Mouse (Mus musculus) spleen, postnatal 10 days (tissue): ENCODE data around the gene Erf.
A peak's percentile ranks its signal among the peaks of the same experiment; 100 is the strongest.
"Not testable (repeated sequence)": the region's sequence is repeated elsewhere in the genome, so short reads cannot be mapped to it uniquely, and the experiment has no call there.

ENCODE experiments used
- DNase-seq, 2 experiments: peaks; one replicate each; pipeline ENCODE4 v3.0.0; 2021 to 2022; ENCODE audit warnings: low spot score in 2 of 2

Erf gene

DNA sequence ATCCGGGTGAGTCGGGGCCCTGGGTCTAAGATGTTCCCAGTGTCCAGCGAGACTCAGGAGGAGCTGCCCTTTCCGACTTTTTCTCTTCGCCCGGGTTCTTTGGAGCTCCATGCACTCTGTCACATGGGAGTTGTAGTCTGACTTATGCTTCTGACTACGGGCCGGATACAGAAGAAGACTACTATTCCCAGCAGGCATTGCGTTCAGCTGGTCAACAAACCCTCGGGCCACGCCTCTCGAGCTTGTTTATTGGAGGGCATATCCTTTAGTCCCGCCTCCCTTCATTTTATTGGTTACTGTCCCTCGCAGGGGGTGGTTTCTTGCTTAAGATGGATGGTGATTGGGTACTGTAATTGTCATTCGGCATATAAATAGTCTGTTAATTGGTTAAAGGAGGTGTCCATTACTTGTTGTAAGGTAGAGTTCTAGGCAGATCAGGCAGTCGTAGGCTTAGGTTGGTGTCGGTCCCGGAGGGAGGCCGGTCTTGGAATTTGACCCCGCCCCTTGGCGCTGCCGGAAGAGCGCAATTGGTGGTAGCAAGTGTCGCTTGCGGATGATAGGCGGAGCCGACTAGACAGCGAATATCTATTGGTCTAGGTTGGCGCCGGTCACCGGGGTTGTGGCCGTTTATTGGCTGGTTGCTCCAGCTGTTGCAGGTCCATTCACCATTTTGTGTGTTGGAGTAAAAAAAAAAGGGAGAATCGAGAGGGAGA is 17.3 kb upstream of the Erf start:
- peak; percentile 98 to 99 for DNase-seq

DNA sequence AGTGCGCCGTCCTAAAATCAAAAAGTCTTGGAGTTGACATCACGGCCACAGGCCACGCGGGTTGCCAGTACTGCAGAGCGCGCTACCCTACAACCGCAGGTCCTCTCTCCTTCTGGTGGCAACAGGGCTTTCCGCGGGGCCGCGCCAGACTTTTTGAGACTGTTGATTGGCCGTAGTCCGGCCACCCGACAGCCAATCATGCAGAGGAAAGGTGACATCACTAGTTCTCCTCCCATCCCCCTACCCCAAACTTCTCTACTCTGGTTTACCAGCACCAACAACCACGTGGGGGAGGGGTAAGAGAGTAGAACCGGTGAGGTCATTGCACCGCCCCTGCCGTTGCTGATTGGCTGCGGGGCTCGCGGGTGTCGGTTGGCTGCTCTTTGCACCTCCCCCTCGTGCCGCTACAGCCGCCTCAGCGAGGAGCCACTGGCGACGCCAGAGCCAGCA is 16.8 kb upstream of the Erf start, which contains the start of gene Cic:
TSS of gene Cic (plus strand) at position 404 of the 450 bp plus-strand sequence.
- DNase-seq = peak in 1 of 2 experiments; percentile 97

DNA sequence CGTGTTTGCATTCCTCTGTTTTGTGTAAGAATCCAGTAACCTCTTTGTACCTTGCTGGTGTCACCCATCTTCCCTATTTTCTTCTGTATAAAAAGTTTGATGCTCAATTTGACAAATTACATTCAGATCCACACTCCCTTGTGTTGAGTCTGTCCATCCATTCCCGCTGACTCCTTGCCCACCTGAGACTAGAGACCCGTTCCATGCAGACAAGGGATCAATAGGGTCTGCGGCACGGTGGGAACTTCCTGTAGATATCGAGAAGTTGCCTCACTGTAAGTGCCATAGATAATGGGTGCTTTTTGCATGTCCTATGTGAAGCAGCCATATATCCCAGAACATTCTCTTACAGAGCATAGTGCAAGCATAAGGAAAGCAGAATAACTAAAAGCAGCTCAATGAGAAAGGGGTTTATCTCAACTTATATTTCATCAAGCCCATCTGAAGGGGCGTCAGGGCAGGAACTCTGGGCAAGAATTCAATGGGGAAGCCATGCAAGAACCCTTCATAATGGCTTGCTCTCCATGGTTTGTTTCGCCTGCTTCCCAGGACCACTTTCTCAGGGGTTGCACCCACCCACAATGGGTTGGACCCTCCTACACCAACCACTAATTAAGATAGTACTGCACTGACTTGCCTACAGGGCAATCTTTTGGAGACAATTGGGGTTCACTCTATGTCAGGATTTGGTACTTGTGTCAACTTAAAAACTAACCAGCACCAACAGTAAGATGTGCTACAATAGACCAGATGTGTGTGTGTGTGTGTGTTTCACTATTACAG is 15.8 kb upstream of the Erf start:
- DNase-seq = no peak

DNA sequence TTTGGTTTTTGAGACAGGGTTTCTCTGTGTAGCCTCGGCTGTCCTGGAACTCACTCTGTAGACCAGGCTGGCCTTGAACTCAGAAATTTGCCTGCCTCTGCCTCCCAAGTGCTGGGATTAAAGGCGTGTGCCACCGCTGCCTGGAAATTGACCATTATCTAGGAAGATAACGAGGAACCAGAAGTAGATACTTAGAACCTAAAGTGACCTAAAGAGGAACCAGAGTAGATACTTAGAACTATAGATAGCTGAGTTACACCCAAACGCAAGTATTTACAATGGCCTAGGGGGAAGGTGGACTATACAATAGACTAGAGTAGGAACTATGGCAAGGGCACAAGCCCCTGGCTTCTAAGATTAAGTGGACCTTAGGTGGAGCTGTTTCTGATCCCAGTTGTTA is 15.2 kb upstream of the Erf start:
- DNase-seq = not testable (repeated sequence)

DNA sequence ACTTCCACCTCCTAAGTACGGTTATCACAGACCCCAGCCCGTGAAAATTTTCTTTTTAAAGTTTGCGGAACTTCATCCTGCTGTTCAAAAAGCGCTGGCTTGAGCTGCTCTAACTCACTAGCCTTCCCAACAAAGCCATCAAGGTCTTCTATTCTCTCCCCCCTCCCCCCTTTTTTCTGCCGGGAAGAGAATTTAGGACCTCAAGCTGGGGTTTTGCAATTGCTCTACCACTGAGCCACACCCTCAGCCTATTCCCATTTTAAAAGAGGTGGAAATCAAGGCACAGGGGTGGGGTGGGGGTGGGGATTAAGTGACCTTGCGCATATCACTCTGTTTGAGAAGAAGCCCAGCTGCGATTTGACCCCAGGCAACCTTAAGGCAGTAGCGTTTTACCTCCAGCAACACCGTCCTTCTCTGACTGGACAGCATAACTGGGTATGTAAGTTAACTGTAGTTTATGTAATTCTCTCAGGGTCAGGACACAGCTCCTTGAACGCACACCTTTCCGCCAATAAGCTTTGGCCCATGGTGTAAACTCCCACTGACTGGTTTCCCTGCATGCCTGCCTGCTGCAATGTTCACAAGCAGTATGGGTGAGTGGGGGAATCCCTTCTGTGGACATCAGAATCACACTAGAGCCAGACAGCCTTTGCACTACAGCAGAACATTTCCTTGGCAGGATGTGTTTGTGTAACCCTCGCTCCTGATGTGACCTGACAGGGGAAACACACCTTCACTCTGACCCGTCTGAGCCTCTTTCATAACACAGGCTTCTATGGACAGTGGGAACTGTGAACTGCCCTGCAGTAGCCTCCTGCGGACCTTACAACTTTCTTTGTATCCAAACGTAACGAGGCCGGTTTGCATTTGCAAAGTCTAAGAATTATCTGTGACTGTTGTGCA is 13.7 kb upstream of the Erf start:
- no peak for DNase-seq

DNA sequence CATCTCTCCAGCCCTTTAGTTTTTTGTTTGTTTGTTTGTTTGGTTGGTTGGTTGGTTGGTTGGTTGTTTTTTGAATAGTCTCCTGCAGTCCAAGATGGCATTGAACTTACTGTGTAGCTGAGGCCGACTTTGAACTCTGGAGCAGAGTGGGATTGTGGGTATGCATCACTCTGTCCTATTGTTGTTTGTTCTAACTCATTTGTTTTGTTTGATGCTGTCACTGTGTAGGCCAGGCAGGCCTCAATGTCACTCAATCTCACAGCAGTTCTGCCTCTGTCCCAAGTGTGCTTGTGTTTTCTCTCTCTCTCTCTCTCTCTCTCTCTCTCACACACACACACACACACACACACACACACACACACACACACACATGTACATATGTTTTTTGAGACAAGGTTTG is 11.3 kb upstream of the Erf start:
- DNase-seq = no peak

DNA sequence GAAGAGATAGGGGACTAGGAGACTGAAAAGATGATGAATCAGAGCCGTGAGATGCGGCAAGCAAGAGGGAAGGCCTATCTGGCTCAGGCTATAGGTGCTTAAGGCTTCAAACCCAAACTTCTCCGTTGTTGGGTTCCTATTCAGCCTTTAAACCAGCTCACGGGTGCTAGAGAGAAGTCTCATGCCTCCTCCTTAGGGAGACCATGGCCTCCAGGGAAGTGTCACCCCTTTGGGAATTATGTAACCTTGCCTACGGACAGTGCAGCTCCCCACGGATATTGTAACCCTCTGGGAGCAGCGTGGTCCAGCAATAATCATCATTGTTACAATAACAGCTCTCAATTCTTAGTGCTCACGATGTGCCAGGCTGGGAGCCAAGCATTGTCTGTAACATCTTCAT is 1.3 kb upstream of the Erf start:
- no peak for DNase-seq

DNA sequence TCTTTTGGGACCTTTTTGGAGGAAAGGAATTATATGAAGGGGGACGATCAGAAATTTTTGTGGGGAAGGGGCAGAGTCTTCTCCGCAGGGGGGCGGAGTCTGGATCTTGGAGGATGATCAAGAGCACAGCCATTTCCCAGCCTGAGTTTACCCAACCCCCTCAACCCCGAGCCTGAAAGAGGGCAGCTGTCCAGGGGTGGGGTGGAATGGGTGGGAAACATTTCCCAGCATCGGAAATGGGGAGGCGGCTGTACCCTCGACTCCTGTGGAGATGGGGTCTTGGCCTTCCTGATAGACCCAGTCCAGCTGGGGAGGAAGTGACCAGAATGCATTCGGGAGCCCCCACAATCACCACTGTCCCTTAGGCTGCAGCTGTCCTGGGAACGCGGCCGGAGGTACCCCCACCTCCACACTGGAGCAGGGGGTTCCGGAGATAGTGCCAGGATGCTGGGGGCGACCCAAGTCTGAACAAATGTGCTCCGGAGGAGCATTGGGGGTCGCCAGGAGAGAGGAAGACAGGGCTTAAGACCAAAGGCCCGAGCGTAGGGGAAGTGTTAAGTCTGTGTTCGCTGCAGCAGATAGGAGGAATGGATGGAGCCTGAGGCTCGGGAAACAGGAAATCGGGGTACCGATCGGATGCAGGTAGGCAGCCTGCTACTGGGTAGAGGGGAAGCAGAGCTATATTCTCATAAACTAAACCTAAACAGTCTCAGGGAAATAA is 670 bp upstream of the Erf start:
- peak in 1 of 2 experiments; percentile 44 for DNase-seq

DNA sequence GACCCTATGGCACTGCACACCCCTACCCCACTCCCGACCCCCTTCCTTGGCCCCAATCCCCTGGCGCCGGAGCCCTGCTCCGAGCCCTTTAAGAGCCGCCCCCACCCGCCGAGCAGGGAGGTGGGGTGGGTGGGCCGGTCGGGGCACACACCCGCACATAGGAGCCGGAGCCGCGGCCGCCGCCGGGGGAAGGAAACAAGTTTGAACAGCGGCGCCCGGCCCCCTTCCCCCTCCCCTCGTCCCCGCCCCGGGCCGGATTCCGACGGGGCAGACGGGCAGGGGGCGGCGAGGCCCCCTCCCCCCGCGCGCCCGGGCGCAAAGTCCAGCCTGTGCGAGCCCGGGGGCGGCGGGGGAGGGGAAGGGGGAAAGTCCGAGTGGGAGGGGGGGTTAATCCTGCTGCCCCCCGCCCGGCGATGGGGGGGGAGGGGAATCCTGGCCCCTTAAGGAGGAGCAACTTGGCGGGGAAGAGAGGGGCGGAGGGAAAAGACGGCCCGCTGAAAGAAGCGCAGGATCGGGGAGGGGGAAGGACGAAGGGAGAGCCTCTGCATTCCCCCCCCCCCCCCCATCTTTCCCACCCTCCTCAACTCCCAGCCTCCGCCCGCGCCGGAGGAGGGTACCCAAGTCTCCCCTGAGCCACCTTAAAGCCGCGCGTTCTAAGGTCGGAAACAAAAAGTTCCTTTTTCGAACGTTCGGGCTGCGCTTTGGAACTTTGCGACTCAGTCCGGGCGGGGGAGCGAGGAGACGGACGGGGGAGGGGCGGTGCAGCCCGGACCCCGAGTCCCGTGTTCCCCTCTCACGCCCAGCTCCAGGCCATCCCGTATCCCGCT is 1.0 kb downstream of the Erf start:
- DNase-seq = peak in 1 of 2 experiments; percentile 77

DNA sequence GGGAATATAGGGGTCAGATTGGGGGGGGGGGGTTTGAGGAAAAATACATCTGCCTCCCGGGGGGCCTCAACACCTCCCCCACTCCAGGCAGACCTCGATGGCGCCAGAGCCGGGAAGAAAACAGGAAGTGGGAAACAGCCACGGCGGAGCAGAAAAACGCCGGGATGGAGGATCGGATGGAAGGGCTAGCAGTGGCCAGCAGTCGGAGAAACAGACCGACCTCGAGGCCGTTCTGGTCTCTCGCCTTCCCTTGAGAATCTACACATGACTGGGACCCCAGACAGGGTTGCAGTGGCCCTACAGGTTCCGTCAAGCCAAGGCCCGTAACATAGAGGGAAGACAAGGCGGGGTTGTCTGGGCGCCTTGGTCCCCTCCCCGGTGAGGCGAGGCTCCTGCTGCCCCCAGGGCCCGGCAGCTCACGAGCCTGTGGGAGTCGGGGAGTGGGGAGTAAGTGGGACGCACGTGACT is 1.7 kb downstream of the Erf start:
- peak in 1 of 2 experiments; percentile 55 for DNase-seq

DNA sequence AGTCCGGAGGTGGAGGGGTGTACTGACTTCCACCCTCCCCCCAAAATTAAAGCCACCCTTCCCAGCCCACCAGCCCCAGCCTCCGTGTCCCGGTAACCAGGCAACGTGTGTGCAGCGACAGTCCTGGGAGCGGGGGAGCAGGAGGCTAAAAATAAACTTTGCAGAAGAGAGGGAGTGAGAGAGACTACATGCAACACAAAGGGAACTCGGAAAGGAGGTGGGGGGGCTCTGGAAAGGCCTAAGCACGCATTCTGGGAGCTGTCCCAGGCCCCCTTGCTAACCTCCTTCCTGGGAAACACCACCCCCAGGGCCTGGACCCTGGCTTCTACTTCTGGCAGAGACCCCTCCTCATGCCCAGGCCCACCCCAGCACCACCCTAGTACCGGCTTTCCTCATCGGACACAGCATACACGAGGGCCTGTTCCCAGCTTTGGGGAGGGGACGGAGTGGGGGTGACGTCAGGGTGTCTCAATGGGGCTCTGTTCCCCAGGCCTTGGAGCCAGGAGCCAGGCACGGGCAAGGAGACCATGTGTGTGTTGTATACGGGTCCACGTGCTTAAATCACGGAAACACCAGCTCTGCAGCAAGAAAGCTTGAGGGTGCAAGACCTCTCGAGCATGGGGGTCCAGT is 2.4 kb downstream of the Erf start:
- peak in 1 of 2 experiments; percentile 36 for DNase-seq

DNA sequence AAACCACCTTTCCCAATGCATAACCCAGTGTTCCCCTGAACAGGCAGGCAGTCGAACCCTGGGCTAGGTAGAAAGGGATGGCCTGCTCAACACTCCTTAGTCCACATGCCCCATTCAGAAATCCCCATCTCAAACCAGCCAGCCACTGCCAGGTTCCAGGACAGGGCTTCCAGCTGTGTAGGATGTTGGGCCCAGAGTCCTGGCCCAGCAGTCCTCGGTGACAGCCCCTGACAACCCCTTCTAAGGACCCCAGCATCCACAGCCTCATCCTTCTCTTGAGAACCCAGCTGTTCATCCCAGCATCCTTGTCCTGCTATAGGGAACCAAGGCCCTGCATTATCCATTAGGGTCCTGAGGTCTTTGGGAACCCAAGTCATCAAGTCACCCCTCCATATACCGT is 3.1 kb downstream of the Erf start:
- DNase-seq = no peak

DNA sequence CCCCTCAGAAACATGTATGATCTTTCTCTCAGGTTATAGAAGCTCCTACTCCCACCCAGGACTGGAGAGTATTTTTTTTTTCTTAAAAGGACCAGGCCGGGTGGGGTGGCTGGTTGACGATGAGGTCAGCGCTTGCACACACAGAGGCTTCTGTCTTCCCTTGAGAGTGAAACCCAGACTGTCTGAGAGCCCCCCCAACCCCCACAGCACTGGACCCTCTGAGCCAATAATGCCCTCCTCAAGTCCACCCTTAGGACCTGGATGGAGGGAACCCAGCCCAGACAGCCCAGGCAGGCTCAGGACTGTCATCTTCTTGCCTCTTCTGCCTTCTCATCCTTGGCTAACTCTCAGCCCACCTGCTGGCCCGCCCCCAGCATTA is 3.8 kb downstream of the Erf start:
- no peak for DNase-seq

DNA sequence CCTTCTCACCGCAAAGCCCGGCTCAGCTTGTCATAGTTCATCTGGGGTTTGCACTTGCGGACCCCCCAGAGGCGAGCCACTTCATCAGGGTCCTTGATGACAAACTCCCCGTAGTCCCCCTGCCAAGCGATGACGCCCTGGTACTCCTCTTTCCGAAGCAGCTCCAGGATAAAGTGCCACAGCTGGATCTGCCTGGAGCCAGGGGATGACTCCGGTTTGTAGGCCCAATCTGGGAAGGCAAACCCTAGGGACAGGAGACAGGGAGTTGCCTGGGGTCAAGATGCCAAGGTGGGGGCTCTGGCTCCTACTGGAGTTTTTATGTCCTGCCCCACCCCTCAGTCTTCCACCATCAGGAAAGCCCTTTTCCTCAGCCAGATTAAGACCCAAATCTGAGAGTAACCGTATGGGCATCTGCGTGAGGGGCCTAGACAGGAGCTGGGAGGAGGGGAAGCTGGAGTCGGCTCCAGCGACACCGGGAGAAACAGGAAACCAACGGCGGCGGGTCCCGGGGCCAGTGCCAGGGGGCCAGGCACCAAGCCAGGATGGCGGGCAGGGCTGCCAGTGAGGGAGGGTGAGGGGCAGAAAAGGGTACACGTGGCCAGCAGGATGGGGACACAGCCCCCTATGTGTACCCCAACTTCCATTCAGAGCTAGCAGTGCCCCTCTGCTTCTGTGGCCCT is 4.3 kb downstream of the Erf start:
- no peak for DNase-seq

DNA sequence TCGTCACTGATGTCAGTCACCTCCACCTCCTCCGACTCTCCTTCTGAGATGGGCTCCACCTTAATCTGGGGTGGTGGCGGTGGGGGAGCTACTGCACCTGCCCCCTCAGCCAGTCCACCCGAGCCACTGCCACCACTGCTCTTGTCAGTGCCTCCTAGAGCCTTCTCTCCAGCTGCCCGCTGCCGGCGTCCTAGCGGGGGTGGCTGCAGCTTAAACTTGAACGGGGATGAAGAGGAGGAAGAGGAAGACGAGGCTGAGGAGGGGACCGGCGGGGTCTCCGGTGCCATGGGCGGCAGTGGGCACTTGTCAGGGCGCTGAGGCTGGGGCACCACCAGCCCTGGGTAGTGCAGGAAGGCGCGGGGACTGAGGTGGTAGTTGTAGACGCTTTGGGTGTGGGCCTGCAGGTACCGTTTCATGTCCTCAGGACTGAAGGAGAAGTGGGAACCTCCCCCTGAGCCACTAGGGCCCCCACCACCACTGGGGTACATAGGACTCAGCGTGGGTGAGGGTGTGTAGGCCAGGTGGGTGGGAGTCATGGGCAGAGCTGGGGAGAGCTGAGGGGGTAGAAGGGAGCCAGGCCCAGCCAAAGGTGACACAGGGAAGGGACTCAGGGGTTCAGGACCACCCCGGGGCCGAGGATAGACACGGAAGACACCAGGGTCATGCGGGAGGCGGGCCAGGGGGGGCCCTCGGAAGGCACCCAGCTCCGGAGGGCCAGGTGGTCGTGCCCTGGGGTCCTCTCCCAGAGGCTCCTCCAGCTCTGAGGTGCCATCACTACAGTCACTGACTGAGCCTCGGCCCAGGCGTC is 5.8 kb downstream of the Erf start:
- no peak for DNase-seq

DNA sequence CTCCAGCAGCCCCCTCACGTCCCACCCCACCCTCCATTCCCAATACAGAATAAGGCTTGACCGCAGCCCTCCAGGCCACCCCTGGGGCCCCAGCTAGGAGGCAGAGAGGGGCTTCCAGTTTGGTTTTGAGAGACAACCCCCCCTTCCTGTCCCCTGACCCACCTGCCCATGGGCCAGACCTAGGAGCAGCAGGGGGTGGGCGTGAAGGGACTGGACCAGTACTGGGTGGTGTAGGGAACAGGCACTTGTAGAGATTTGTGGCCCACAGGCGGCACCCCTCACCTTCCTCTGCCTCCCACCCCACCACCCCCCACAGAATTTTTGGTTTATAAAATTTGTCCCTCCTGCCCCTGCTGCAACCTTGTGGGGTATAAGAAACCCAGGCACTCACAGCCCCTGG is 7.2 kb downstream of the Erf start:
- no peak for DNase-seq

DNA sequence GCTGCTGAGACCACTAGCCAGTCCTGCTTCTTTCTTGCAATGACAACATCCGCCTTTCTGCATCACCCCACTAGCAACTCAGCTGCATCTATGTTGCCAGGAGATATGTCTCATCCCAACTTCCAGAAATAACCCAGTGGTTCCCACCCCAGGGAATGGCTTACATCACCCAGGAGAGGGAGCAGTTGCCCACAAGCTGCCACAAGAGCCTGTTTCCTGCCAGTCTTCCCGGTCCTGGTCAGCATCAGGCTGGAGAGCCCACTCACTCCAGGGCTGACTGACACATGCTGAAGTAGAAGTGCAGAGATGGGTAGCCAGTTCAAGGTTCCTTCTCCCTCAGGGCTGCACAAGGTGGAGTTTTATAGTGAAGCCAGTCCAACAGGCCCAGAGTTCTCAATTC is 9.5 kb downstream of the Erf start:
- peak in 1 of 2 experiments; percentile 17 for DNase-seq

DNA sequence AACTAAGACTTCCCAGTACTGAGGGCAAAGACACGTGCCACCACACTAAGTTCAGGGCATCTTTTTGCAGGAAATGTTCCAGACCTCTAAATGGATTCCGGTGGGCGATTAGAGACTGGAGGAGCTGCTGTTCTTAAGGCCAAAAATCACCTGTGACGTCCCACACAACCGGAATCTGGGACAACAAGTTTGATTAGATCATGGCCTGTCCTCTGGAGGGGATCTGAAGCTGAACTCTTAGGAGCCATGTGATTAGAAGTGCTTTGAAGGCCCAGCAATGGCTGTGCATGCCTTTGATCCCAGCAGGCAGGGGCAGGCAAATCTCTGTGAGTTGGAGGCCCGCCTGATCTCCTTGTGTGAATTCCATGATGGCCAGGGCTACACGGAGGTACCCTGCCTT is 9.9 kb downstream of the Erf start:
- DNase-seq = peak in 1 of 2 experiments; percentile 10
